Mouse (Mus musculus) ovary, postnatal 36 days (tissue): Measurements from ENCODE around the gene Abt1.
A peak's percentile ranks its signal among the peaks of the same experiment; 100 is the strongest.
"Not testable (repeated sequence)": the region's sequence is repeated elsewhere in the genome, so short reads cannot be mapped to it uniquely, and the experiment has no call there.

Experiments
- DNase-seq: peaks from one replicate; pipeline ENCODE4 v3.0.0; 2022; ENCODE audit warnings: low spot score, mixed read lengths

Abt1 gene

GRCm38 (mm10) chr13:23412630-23413521 is 10.8 kb downstream of the Abt1 start:
- DNase-seq, result no peak

- DNase-seq, result peak; percentile 15
Observed at GRCm38 (mm10) chr13:23412211-23412629, 11.4 kb downstream of the Abt1 start.

DNA sequence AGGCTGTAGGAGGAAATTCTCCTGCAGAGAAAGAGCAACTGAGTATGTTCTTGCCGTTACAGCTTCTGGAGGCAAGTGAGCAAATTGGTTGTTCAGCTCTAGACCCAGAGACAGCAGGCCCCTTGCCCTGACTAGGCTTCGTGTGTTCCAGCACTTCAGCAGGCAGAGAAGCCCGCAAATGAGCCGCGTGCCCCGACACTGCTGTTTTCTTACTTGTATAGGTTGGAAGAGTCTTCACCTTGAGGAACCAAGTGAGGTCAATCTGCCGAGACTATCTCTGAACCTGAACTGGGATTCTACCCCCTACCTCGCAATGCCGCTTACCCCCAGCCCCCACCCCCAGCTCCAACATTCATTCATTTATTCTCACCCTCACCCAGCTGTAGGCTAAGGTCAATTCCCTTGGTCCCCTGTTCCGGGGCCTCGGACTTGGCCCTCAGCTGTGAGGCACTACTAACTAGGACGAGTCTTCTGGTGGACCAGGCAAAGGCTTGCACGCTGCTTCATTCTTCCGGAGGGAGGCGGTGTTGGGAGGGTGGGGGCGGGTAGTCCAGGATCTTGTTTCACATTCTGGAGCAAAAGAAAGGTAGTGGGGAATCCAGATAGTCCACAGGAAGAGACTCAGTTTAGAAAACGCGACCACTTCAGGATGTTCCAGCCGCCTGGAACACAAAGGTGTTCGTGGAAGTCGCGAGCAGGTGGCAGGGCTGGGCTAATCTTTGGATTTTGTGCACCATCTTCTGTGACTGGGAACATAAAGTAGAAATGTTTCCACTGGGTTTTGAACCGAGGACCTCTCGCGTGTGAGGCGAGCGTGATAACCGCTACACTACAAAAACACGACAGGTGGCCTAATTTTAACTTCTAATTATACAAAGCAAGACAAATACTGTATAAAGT is 12.1 kb downstream of the Abt1 start:
- peak; percentile 8 for DNase-seq

DNA sequence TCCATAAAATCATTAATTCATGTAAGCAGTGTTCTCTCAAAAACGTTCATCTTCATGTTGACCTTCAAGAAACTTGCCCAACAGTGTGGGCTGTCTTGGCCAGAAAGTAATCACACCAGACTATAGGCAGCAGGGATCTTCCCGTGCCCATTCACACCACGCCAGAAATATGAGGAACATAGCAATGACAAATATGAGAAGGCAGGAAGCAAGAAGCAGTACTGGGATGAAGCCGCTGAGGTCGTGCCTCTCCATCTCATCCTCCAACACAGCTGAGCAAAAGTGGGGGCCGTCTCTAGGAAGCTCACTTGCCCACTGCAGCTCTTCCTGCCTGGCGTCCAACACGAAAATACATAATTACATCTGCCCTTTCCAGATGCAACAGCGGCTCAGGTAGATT is 13.0 kb downstream of the Abt1 start:
- no peak for DNase-seq

- DNase-seq, result no peak
Observed at GRCm38 (mm10) chr13:23402626-23403025, 21.0 kb downstream of the Abt1 start.

GRCm38 (mm10) chr13:23401683-23402527 is 21.8 kb downstream of the Abt1 start:
- peak; percentile 75 for DNase-seq

- no peak for DNase-seq
Observed at GRCm38 (mm10) chr13:23400771-23401682, 22.6 kb downstream of the Abt1 start.

DNA sequence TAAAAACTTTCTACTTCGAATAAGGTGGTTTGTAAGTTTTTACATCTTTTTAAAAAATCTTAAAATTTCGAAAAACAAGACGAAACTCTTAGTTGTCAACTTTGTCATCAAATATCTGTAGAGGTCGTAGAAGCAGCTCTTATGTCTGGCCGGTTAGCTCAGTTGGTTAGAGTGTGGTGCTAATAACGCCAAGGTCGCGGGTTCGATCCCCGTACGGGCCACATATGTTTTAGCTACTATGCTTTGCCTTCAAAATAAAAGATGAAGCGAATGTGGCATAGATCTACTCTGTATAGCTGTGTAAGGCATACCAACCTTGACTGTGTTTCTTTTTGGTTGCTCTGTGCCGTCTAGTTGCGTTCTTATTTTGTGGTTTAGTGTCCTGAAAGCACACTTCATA is 26.8 kb downstream of the Abt1 start:
- not testable (repeated sequence) for DNase-seq

- peak; percentile 13 for DNase-seq
Observed at GRCm38 (mm10) chr13:23396246-23396703, 27.4 kb downstream of the Abt1 start.

- no peak for DNase-seq
Observed at GRCm38 (mm10) chr13:23395301-23396245, 28.1 kb downstream of the Abt1 start.

DNA sequence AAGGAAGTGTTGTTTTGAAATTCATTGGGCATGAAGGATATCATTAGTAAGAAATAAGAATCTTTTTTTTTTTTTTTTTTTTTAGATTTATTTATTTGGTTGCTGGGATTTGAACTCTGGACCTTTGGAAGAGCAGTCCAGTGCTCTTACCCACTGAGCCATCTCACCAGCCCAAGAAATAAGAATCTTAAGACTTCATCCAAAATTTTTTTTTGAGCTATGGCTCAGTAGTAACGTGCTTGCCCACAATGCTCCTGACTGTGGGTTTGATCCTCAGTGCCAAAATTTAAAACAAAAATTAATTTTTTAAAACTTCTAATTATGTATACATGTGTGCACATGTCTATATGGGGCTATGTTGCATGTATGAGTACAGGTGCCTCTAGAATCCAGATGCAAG is 36.1 kb downstream of the Abt1 start:
- no peak for DNase-seq

GRCm38 (mm10) chr13:23383127-23383526 is 40.5 kb downstream of the Abt1 start:
- no peak for DNase-seq

GRCm38 (mm10) chr13:23372433-23372832 is 51.2 kb downstream of the Abt1 start:
- no peak for DNase-seq

DNA sequence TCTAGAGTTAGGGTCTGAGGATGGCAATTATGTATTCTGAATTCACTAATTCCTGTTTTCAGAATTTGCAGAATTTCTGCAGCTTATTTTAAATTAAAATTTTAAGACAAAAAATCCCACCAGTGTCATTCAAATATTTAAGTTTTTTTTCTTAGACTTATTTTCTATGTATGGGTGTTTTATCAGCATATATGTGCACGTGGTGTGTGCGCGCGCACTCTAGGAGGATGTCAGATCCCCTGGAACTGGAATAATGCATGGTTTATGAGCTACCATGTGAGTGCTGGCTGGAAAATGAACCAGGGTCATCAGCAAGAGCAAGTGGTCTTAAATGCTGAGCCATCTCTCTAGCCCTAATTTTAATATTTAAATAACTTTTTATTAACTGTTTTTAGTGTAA is 53.6 kb downstream of the Abt1 start:
- DNase-seq, result no peak

GRCm38 (mm10) chr13:23369421-23369765 is 54.3 kb downstream of the Abt1 start:
- DNase-seq, result no peak

- peak; percentile 96 for DNase-seq
Observed at GRCm38 (mm10) chr13:23368583-23369420, 54.9 kb downstream of the Abt1 start, which contains the start of gene Zfp322a. Zfp322a (minus strand) TSS chr13:23369208.
